Mouse (Mus musculus) kidney, postnatal 0 days (tissue): Measurements from ENCODE around the gene Plxna2. TPM values are rescaled to one million over a fixed set of nuclear protein-coding genes. Genes with fewer than 3 reads are reported as not detected.

ENCODE experiments used
- ATAC-seq: fragments of 200-750 bp; cut with Nextera tagmentation; replicated peaks from 2 replicates; pipeline ENCODE4 v1.8.0; 2017; ENCODE audit warnings: low read depth, moderate number of reproducible peaks, moderate TSS enrichment, moderate library complexity; ENCODE audit not compliant: low FRiP score
- DNase-seq: peaks from one replicate; pipeline ENCODE4 v3.0.0-alpha.2; 2016; ENCODE audit warnings: low spot score
- H3K27ac ChIP-seq: fragments of 300-500 bp; sonication (generic); 2 replicates; pipeline ENCODE4 v1.5.1; 2014; ENCODE audit warnings: mild to moderate bottlenecking
- H3K27me3 ChIP-seq: fragments of 300-500 bp; sonication (generic); 2 replicates; pipeline ENCODE4 v1.6.1; 2014; ENCODE audit warnings: low read length, mixed read lengths; ENCODE audit not compliant: insufficient read depth
- H3K36me3 ChIP-seq: fragments of 300-500 bp; sonication (generic); 2 replicates; pipeline ENCODE4 v1.6.1; 2014; ENCODE audit warnings: low read length, mixed read lengths; ENCODE audit not compliant: insufficient read depth
- H3K4me1 ChIP-seq: fragments of 300-500 bp; sonication (generic); replicated peaks from 2 replicates; pipeline ENCODE4 v1.6.1; 2014; ENCODE audit warnings: antibody characterized with exemption, low read length, mixed read lengths; ENCODE audit not compliant: insufficient read depth
- H3K4me2 ChIP-seq: fragments of 300-500 bp; sonication (generic); 2 replicates; pipeline ENCODE4 v1.6.1; 2014; ENCODE audit warnings: mild to moderate bottlenecking, low read length, moderate library complexity, mixed read lengths
- H3K4me3 ChIP-seq: fragments of 300-500 bp; sonication (generic); replicated peaks from 2 replicates; pipeline ENCODE4 v1.5.1; 2014; ENCODE audit warnings: low read depth, low read length
- H3K9ac ChIP-seq: fragments of 300-500 bp; sonication (generic); 2 replicates; pipeline ENCODE4 v1.6.1; 2014; ENCODE audit warnings: low read depth, low read length
- H3K9me3 ChIP-seq: fragments of 300-500 bp; sonication (generic); replicated peaks from 2 replicates; pipeline ENCODE4 v1.6.1; 2016; ENCODE audit warnings: low read length, inconsistent platforms, mixed read lengths
- CTCF ChIP-seq: IDR thresholded peaks from 2 replicates; pipeline ENCODE4 v1.5.1; 2016; ENCODE audit warnings: antibody characterized with exemption, low read depth, mild to moderate bottlenecking, moderate library complexity
- WGBS: fragments of 180-500 bp; shearing (Covaris S2); extraction: QIAGEN DNeasy Blood & Tissue Kit; methylation state at CpG from one replicate; pipeline ENCODE4 v1.1.7; 2014; 5-methylcytosine and 5-hydroxymethylcytosine counted together
- polyA plus RNA-seq: library from polyadenylated mRNA; unstranded; fragments of >200 nt; fragmentation: Nextera tagmentation; extraction: Ambion mirVana; gene quantifications from 2 replicates; pipeline ENCODE4 v1.2.1, GENCODE M21; 2015

Gene Plxna2
- polyA plus RNA-seq, 1 experiment from 2014 or later = 2.8 TPM

DNA sequence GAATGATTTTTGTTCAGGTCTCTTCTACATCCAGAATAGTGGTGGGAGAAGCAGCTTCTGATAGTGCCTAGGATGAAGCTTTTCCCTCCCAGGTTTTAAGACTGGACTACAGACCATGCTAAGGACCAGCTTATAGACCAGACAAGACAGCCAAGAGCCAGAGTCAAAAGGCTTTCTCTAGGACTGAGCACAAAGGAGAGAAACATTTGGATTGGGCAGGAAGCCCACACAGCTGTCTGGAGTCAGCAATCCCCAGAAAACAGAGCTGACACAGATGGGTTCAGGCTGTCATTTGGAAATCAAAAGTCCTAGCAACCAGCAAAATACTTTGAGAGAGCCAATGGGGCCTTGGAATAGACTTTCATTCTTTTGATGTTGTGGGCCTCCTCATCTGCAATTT, 190.2 kb downstream of the Plxna2 start:
- Histone ChIP-seq H3K4me2 (no peak overlapping the region), H3K36me3 (0 out of 2 replicates have a peak, but pooled peaks cover 5% of the 10 kb centered on the region), H3K9me3 (no peaks in the 10 kb centered on the region), H3K9ac (no peak overlapping the region), H3K27ac (no peak overlapping the region), H3K4me3 (no peak overlapping the region), H3K4me1 (no peaks in the 10 kb centered on the region), H3K27me3 (no peaks in the 10 kb centered on the region)
- DNase-seq (peak; percentile 80), ATAC-seq (no peak; the same call in 1 of the 2 replicates)
- TF ChIP-seq CTCF = no peak

DNA sequence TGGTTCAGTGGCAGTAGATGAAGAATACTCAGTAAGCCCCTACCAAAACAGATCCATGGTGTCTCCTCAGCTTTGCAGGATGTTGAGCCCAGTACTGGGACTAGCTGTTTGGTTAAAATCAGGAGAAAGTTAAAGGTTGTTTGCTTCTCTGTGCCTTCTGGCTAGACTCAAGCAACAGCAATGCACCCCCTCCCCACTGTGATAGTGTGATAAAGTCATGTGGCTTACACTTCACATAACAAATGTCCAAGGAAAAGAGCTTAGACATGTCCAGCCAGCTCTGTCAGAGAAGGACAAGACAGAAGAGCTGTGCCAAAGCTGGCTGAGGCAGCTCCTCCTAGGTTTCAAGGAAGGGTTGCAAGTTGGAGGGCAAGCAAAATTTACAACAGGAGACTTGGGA, 190.7 kb downstream of the Plxna2 start:
- H3K4me2 ChIP-seq = no peak overlapping the region
- DNase-seq = no peak
- 0 out of 2 replicates have a peak, but pooled peaks cover 5% of the 10 kb centered on the region for H3K36me3 ChIP-seq
- H3K9ac ChIP-seq = no peak overlapping the region
- H3K27ac ChIP-seq = peak overlapping the region; percentile 36; the same call in 1 of the 2 replicates
- H3K4me3 ChIP-seq = no peak overlapping the region
- H3K9me3 ChIP-seq = no peaks in the 10 kb centered on the region
- TF ChIP-seq CTCF = no peak
- no peaks in the 10 kb centered on the region for H3K27me3 ChIP-seq
- no peak for ATAC-seq
- no peaks in the 10 kb centered on the region for H3K4me1 ChIP-seq

- no peak for ATAC-seq
- TF ChIP-seq CTCF = no peak
- H3K9me3 ChIP-seq = no peaks in the 10 kb centered on the region
These were observed 191.6 kb downstream of the Plxna2 start for GRCm38 (mm10) chr1:194809600-194809999.

DNA sequence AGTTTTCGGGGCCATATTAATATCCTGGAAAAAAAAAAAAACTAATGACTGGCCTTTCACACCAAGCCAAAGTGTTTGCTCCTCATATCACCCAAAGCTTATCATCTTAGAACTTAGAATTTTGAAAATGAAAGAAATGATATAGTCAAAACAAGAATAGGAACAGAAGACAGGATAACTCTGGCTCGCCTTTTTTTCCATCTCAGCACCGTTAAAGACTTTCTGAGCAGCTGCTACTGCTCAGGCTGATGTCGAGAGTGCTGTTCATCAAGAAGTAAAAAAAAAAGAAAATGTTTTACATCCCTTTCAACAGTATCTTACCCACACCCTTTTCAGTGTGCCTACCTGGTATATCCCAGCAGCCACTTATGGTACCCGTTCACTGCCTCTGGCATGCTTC, 196.2 kb downstream of the Plxna2 start:
- H3K4me3 ChIP-seq = no peak overlapping the region
- H3K36me3 ChIP-seq = 0 out of 2 replicates have a peak, but pooled peaks cover 5% of the 10 kb centered on the region
- H3K27ac ChIP-seq = no peak overlapping the region
- ATAC-seq = no peak
- no peaks in the 10 kb centered on the region for H3K9me3 ChIP-seq
- 65% methylated on average over 5 of the region's 5 CpGs for WGBS
- TF ChIP-seq CTCF = no peak
- no peak overlapping the region for H3K4me2 ChIP-seq
- no peaks in the 10 kb centered on the region for H3K27me3 ChIP-seq
- no peaks in the 10 kb centered on the region for H3K4me1 ChIP-seq
- H3K9ac ChIP-seq = no peak overlapping the region
- no peak for DNase-seq

More at GRCm38 (mm10) chr1:194809600-194809999, 191.6 kb downstream of the Plxna2 start:
- Histone ChIP-seq H3K27ac (no peak overlapping the region), H3K4me2 (no peak overlapping the region), H3K4me3 (no peak overlapping the region), H3K9ac (no peak overlapping the region), H3K36me3 (0 out of 2 replicates have a peak, but pooled peaks cover 5% of the 10 kb centered on the region), H3K27me3 (no peaks in the 10 kb centered on the region), H3K4me1 (no peaks in the 10 kb centered on the region)
- DNase-seq = no peak

DNA sequence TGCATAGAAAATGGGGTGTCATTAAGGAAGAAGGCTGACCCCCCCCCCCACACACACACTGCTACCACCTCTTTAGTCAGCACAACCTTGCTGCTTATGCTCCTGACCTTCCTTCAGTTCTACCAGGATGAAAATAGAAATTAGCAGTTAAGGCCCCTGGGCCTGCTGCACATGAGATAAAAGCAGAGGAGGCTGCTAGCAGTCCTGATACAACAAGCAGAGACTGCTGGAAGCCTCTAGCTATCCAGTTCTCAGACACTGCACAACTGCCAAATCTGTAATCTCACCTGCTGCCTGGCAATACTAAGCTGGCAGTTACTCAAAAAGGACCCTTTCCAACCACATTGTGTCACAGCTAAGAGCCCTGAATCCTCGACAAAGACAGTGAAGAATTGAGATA, 197.5 kb downstream of the Plxna2 start:
- H3K4me2 ChIP-seq = no peak overlapping the region
- 83% methylated on average over 1 of the region's 1 CpGs for WGBS
- 0 out of 2 replicates have a peak, but pooled peaks cover 5% of the 10 kb centered on the region for H3K36me3 ChIP-seq
- no peak for DNase-seq
- no peaks in the 10 kb centered on the region for H3K4me1 ChIP-seq
- TF ChIP-seq CTCF = no peak
- no peaks in the 10 kb centered on the region for H3K27me3 ChIP-seq
- ATAC-seq = no peak
- H3K4me3 ChIP-seq = no peak overlapping the region
- H3K27ac ChIP-seq = no peak overlapping the region
- no peak overlapping the region for H3K9ac ChIP-seq
- no peaks in the 10 kb centered on the region for H3K9me3 ChIP-seq

DNA sequence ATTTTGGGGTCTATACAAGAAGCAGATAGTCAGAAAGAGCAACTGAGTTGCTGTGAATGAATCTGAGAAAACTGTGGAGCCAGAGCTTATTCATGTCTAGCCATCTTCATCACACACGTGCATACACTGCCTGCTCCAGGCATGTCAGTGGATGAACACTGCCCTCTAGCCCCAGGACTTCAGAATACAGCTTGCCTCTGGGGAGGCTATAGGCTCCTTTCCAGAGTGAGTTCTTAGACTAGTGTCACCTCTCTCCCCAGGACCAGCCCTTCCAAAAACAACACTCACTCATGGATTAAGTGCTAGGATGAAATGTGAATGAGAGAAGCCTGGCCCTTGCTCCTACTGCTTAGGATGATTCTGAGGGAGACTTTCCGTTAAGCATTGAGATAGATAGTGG, 198.9 kb downstream of the Plxna2 start:
- Histone ChIP-seq H3K27me3 (no peaks in the 10 kb centered on the region), H3K9me3 (no peaks in the 10 kb centered on the region), H3K27ac (no peak overlapping the region), H3K4me3 (no peak overlapping the region), H3K36me3 (0 out of 2 replicates have a peak, but pooled peaks cover 5% of the 10 kb centered on the region), H3K4me2 (no peak overlapping the region), H3K4me1 (no peaks in the 10 kb centered on the region), H3K9ac (no peak overlapping the region)
- TF ChIP-seq CTCF = peak; percentile 88
- WGBS = 32% methylated on average over 2 of the region's 2 CpGs
- peak; percentile 90 for DNase-seq
- peak; percentile 68; the same call in 1 of the 2 replicates for ATAC-seq

GRCm38 (mm10) chr1:194820953-194821352, 202.9 kb downstream of the Plxna2 start:
- Histone ChIP-seq H3K36me3 (no peaks in the 10 kb centered on the region), H3K9me3 (no peaks in the 10 kb centered on the region), H3K27ac (no peak overlapping the region), H3K27me3 (no peaks in the 10 kb centered on the region), H3K4me1 (no peaks in the 10 kb centered on the region), H3K4me3 (no peak overlapping the region), H3K9ac (no peak overlapping the region), H3K4me2 (no peak overlapping the region)
- 80% methylated on average over 4 of the region's 4 CpGs for WGBS
- no peak for TF ChIP-seq CTCF
- ATAC-seq = no peak
- DNase-seq = no peak
